Mouse (Mus musculus) megakaryocyte, embryonic 14.5 days (primary cell): ENCODE measurements around the gene Hectd2.

ENCODE experiments used
- FLI1 ChIP-seq: IDR thresholded peaks from 2 replicates; pipeline ENCODE4 v1.6.1; 2012; ENCODE audit warnings: low read length, inconsistent platforms, mixed read lengths
- GATA1 ChIP-seq: IDR thresholded peaks from 3 replicates; pipeline ENCODE4 v1.6.1; 2012; ENCODE audit warnings: mixed read lengths, low read length, inconsistent platforms, borderline replicate concordance

DNA sequence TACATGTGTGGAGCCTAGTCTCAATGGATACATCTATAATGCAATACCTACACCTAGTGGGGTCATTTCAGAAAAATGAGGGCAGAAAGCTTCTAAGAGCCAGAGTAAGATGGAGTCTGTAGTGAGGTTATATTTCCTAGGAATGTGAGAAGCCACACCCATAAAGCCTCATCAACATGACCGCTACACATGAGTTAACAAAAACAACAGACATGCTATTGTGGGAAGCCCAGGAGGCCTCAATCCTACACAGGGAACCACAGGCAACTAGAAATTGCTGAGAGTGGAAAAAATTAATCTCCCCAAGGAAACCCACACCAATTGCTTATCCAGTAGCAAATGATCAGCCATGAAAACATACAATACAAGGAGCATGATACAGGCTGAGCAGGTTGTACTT lies 113.7 kb downstream of the Hectd2 start:
- TF ChIP-seq GATA1 = no peak
- no peak for TF ChIP-seq FLI1
